Mouse (Mus musculus): ENCODE results near the gene Zbtb49. TPM values are rescaled to one million over a fixed set of nuclear protein-coding genes. Genes with fewer than 3 reads are reported as not detected.

Gene Zbtb49
- 4.4 and 6.8 TPM in 2 replicates for polyA plus RNA-seq (2012; rRNA removed)

DNA sequence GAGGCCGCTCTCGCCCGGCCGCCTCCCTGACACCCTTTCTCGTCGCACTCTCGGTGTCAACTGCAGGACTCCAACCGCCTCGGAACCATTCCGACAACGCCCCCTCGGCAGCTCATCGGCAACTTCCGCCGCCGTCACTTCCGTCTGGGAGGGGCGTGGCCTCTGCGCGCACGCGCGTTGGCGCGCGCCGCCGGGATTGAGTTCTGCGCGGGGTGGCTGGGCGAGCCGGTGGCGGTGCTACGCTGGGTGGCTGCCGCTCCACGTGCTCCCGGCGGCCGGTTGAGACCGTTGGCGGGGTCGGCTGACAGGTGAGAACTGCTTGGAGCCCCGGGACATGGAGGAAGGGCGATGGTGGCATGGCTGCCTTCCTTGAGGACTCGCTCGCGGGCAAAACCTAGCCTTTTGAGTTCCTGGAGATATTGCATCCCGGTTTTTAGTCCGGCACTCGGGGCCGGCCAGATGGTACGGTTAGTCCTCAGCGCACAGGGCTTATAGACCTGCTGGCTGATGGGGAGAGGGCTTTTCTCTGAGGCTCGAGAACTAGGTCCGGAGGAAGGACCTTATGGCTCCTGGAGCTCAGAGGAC is at the start of gene Zbtb49, which contains the start of gene Lyar:
Zbtb49 (minus strand) TSS at position 130 of the 585 bp plus-strand sequence.
Lyar (plus strand) TSS at position 143 of the 585 bp plus-strand sequence.

GRCm38 (mm10) chr5:38260107-38260682 is 39.9 kb upstream of the Zbtb49 start, which contains the start of gene Tmem128:
TSS of gene Tmem128 (plus strand) at chr5:38260185.

GRCm38 (mm10) chr5:38159634-38160413 is 60.4 kb downstream of the Zbtb49 start, which contains the start of gene Nsg1:
TSS of gene Nsg1 (minus strand) at chr5:38159907.

Other genes starting within 250 kb of the Zbtb49 start
- gene Stx18, start 181.7 kb downstream of the Zbtb49 start, polyA plus RNA-seq (2012; rRNA removed): 4.5 and 5.5 TPM in 2 replicates
- gene Nsg1, start 60.5 kb downstream of the Zbtb49 start, polyA plus RNA-seq (2012; rRNA removed): 4.7 and 5.1 TPM in 2 replicates
- gene Lyar, start within 50 bp of the Zbtb49 start, polyA plus RNA-seq (2012; rRNA removed): 0.36 and 0.85 TPM in 2 replicates
- gene Tmem128, start 39.7 kb upstream of the Zbtb49 start, polyA plus RNA-seq (2012; rRNA removed): 6.9 and 10.1 TPM in 2 replicates
- gene Otop1, start 55.5 kb upstream of the Zbtb49 start, polyA plus RNA-seq (2012; rRNA removed): 0.02 and 0.19 TPM in 2 replicates
- gene Drd5, start 98.9 kb upstream of the Zbtb49 start, polyA plus RNA-seq (2012; rRNA removed): not detected in 2 replicates

Measured in stomach, adult 2 months (tissue).